Mouse (Mus musculus) gastrocnemius, postnatal 4 days (tissue): ENCODE measurements around the gene Rangap1. TPM values are rescaled to one million over a fixed set of nuclear protein-coding genes. Genes with fewer than 3 reads are reported as not detected.
A peak's percentile ranks its signal among the peaks of the same experiment; 100 is the strongest.
"Not testable (repeated sequence)": the region's sequence is repeated elsewhere in the genome, so short reads cannot be mapped to it uniquely, and the experiment has no call there.

Experiments used
- DNase-seq, 2 experiments: peaks; one replicate each; pipeline ENCODE4 v3.0.0; 2021 to 2022; ENCODE audit warnings: low spot score in 2 of 2, mixed read lengths in 2 of 2
- total RNA-seq, 2 experiments: library from RNA; stranded (reverse); gene quantifications; 2 replicates each; pipeline ENCODE4 v1.2.3; 2021

The Rangap1 gene
- total RNA-seq, 2 experiments from 2014 or later: 37.9 to 38.5 TPM

- DNase-seq: peak; percentile 64 to 74
These were observed 328 bp upstream of the Rangap1 start for GRCm38 (mm10) chr15:81745601-81746114.

- DNase-seq: not testable (repeated sequence)
These were observed 3.0 kb downstream of the Rangap1 start for GRCm38 (mm10) chr15:81742368-81742767.

- DNase-seq: no peak
These were observed 5.4 kb downstream of the Rangap1 start for GRCm38 (mm10) chr15:81739924-81740323.

- no peak for DNase-seq
These were observed 6.0 kb downstream of the Rangap1 start for GRCm38 (mm10) chr15:81739296-81739695.

- no peak for DNase-seq
These were observed 10.3 kb downstream of the Rangap1 start for GRCm38 (mm10) chr15:81735075-81735474.

GRCm38 (mm10) chr15:81729792-81730635 is 15.3 kb downstream of the Rangap1 start:
- peak; percentile 93 to 97 for DNase-seq

GRCm38 (mm10) chr15:81729241-81729791 is 16.0 kb downstream of the Rangap1 start:
- peak in 1 of 2 experiments; percentile 29 for DNase-seq

- DNase-seq: no peak
These were observed 19.4 kb downstream of the Rangap1 start for GRCm38 (mm10) chr15:81725965-81726364.

GRCm38 (mm10) chr15:81723653-81724052 is 21.7 kb downstream of the Rangap1 start:
- no peak for DNase-seq

GRCm38 (mm10) chr15:81722361-81722760 is 23.0 kb downstream of the Rangap1 start:
- no peak for DNase-seq

- DNase-seq: no peak
These were observed 26.2 kb downstream of the Rangap1 start for GRCm38 (mm10) chr15:81719139-81719531.

- DNase-seq: no peak
These were observed 26.8 kb downstream of the Rangap1 start for GRCm38 (mm10) chr15:81718336-81719138.

GRCm38 (mm10) chr15:81713742-81714141 is 31.6 kb downstream of the Rangap1 start:
- no peak for DNase-seq

- no peak for DNase-seq
These were observed 34.5 kb downstream of the Rangap1 start for GRCm38 (mm10) chr15:81710801-81711200.

- no peak for DNase-seq
These were observed 35.6 kb downstream of the Rangap1 start for GRCm38 (mm10) chr15:81709686-81710085.

GRCm38 (mm10) chr15:81708991-81709390 is 36.3 kb downstream of the Rangap1 start:
- no peak for DNase-seq

- no peak for DNase-seq
These were observed 42.2 kb downstream of the Rangap1 start for GRCm38 (mm10) chr15:81703094-81703489.

GRCm38 (mm10) chr15:81702306-81703093 is 42.8 kb downstream of the Rangap1 start:
- no peak for DNase-seq

GRCm38 (mm10) chr15:81701350-81701749 is 44.0 kb downstream of the Rangap1 start:
- not testable (repeated sequence) for DNase-seq

- DNase-seq: no peak
These were observed 44.7 kb downstream of the Rangap1 start for GRCm38 (mm10) chr15:81700601-81701000.

- DNase-seq: no peak
These were observed 45.2 kb downstream of the Rangap1 start for GRCm38 (mm10) chr15:81700161-81700560.
